Mouse (Mus musculus) kidney, postnatal 10 days (tissue): Measurements from ENCODE around the gene Cyp2e1.
A peak's percentile ranks its signal among the peaks of the same experiment; 100 is the strongest.
"Not testable (repeated sequence)": the region's sequence is repeated elsewhere in the genome, so short reads cannot be mapped to it uniquely, and the experiment has no call there.

Experiments used
- DNase-seq: peaks from one replicate; pipeline ENCODE4 v3.0.0; 2021; ENCODE audit warnings: mixed read lengths

Gene Cyp2e1

GRCm38 (mm10) chr7:140763447-140764020 is at the start of gene Cyp2e1:
Cyp2e1 (plus strand) TSS chr7:140763739.
- DNase-seq, result peak; percentile 24

DNA sequence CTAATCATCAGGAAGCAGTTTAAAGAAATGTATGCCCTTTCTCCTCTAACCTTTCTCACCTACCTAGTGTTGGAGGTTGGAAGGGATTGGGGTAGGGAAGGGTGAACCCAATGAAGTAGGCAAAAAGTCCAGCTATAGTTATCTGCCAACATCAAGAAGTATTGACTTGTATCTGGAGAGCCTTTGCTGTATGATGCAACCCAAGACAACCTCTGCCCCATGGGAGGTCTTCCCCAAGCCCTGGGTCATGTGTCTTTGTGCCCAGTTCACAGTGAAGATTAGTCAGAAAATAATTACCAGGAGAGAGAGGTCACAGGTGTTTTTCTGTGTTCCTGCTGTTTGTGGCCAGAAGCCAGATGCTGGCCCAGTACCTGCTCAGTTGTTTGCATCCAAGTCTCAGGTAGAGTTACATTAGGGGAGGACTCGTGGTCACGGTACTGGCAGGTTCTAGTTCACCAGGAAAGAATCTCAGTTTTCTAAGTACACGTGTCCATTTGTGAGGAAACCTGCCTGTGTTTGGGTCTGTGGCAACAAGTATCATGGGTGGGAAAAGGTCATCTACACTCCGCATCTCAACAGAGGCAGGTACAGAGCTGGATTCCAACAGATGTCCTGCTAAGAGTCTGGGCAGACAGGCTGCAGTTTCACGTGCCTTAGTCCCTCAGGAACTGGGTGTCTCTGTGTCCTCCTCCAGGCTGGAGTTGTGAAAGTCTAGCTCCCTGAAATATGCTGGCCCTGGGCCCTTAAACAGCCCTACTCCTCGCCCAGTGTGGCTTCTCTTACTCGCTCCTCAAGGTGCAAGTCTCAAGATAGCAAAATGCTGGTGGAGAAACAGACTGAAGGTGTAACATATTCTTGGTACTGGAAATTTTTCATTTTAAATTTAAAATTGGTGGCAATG is 46.1 kb upstream of the Cyp2e1 start:
- no peak for DNase-seq

DNA sequence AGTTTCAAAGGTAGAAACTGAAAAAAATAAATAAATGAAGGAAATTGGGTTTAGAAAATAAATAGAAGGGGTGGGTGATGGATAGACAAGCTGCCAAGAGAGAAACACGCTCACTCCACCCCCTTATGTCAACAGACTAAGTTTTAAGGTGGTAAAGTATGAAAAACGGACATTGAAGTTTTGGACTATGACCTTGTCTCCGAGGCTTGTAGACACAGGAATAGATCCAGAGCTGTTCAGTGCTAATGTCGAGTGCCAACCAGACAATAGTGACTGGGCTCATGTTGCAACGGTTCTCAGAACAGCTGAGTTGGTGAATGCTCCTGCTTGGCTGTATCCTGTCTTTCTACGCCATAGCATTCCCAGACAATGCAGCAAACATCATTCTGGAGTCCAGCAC is 42.4 kb upstream of the Cyp2e1 start:
- DNase-seq, result no peak

DNA sequence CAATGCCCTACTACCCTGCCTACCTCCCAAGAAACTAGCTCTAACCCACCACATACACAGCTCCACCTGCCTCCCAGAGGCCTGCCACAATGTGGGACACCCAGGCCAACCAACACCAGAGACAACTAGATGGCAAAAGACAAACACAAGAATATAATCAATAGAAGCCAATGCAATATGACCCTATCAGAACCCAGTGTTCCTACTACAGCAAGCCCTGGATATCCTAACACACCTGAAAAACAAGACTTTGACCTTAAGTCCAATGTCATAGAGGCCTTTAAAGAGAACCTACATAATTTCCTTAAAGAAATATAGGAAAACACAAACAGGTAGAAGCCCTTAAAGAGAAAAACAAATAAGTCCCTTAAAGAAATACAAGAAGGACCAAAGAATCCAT is 38.0 kb upstream of the Cyp2e1 start:
- DNase-seq, result no peak

GRCm38 (mm10) chr7:140733162-140733561 is 30.4 kb upstream of the Cyp2e1 start:
- DNase-seq, result no peak

- no peak for DNase-seq
Measured at GRCm38 (mm10) chr7:140747402-140747801, 16.1 kb upstream of the Cyp2e1 start.

DNA sequence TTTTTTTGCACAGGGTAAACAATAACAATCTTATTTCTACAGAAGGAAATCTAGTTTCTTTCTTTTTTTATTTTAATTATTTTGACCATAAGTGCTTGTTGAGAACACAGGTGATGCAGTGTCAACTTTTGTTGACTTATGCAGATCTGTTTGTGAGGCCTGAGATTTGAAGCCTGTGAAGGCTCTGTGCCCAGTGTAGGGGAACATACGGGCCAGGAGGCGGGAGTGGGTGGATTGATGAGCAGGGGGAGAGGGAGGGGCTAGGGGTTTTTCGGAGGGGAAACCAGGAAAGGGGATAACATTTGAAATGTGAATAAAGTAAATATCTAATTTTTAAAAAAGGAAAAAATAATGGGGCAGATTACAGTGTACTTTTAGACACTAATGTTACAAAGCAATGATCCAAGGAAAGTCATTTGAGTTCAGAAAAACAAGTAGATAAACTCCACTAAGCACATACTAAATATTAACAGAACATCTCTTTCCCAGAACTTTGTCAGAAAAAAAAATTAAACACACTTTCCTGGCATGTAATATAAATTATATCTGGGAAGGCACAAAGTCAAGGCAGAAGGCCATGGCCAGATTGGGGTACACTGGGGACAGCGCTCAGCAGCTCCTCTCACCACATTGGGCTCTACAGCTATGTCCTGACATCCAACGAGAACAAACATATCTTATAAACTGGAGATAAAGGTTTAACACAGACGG is 15.3 kb upstream of the Cyp2e1 start:
- DNase-seq, result no peak

DNA sequence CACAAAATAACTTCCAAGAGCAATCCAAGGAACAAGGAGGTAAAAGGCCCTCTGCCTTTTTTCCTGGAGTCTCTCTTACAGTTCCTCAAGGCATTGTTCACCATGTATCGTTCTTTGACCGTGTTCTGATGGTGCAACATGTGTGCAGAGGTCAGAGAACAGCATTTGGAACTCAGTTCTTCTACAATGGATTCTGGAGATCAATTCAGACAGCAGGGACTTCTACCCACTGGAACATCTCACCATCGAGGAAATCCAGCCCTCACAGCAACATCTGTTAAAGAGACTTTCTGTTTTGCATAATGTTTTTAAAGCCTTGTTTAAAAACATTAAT is 14.7 kb upstream of the Cyp2e1 start:
- no peak for DNase-seq

GRCm38 (mm10) chr7:140754556-140754955 is 9.0 kb upstream of the Cyp2e1 start:
- no peak for DNase-seq

- no peak for DNase-seq
Measured at GRCm38 (mm10) chr7:140756151-140756854, 7.2 kb upstream of the Cyp2e1 start.

DNA sequence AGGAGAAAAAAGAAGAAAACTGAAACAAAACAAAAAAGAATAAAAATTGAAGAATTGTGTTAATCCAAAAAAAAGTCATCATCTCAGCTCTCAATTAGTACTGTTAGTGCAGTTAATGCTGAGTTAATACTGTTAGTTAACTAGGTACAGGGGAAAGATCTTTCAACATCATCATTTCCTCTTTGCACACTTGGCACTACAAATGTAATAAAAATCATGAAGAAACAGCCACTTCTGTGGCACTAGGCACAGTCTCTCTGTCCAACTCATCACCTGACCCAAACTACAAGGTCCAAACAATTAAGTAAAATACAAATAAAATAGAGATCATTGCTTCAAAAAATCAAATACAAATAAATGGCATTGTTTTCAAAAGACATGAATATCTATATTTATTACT is 2.9 kb upstream of the Cyp2e1 start:
- DNase-seq, result no peak

DNA sequence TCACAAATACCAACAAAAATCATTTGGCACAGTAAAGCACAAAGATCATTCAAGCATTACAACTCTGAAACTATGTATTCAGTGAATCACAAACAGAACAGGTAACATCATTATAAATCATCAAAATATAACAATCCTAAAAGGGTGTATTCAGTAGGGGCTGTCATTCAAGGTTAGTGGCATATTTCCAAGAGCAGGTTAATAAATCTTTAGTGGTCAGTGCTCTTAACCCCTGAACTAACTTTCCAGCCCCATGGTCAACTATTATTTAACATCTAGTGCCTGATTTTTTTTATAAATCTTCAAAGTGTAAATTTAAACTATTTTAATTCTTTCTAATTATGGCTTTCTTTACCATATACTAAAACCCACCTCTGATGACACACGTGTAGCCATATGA is 1.9 kb downstream of the Cyp2e1 start:
- not testable (repeated sequence) for DNase-seq

DNA sequence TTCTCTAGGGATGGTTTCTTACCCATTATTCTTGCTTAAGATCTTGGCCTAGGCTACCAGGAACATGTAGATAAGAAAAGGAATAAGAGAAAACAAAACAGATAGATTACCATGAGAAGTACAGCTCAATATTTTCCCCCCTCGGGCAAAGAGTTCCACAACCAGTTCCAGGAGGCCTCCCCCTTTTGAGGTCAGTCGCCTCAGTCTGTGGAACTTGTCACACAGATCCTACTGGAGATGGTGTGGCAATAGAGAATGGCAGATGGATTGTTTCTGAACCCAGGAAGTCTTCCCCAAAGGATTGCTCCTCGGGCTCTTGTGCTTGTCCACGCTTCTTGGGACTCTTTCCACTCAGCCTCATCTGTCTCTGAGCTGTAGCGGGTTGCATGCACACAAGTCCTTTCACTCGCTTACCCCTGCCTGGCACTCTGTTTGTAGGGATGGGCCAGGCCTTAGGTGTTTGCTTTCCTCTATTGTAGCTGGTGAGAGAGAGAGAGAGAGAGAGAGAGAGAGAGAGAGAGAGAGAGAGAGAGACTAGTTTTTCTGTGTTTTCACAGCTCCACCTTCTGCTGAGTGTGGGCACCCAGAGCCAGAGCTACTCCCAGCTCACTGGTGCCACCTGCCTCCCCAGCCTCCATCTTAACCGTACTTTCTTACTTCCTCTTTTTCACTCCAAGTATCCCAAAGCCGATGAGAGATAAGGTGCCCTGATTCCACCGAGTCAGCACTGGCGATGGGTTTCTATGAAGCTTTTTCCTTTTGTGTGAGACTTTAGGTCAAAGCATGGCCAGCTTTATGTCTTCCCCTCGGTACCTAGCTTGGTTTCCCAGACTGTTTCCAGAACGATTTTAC is 2.6 kb downstream of the Cyp2e1 start:
- peak; percentile 8 for DNase-seq

DNA sequence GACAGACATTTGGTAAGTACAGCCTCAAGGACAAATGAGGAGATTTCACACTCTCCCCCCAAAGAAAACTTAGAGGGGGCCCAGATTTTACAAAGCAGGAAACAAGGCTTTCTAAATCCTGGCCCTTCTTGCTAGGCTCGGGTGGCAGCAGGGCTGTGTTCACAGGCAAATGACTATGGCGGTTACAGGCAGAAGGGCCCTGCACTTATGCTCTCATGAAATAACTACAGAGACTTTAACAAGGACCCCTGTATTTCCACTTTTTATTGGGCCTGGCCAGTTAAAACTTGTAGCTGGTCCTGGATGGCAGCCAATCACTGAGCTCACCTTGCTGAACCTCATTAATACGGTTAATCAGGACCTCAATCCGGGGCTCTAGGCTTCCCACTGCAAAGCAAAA is 17.0 kb downstream of the Cyp2e1 start:
- no peak for DNase-seq

- DNase-seq, result no peak
Measured at GRCm38 (mm10) chr7:140787406-140788052, 24.0 kb downstream of the Cyp2e1 start, which contains the start of gene Syce1. Syce1 (minus strand) TSS chr7:140787852.

DNA sequence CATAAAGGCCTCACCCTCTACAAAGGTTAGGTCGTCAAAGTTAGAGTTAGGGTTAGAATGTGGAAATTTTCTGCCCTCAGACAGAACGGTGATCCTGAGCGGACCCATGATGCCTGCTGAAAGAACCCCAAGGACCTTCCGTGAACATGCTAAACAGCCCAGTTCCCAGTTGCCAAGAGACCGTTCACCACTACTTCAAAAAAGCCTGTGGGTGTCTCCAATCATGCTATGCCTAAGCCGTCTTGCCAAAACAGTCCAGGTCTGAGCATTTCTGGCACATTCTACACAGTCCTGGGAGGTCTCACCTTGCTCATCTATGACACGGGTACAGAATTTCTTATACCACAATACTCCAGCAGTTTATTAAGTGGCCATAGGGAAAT is 24.5 kb downstream of the Cyp2e1 start:
- no peak for DNase-seq

DNA sequence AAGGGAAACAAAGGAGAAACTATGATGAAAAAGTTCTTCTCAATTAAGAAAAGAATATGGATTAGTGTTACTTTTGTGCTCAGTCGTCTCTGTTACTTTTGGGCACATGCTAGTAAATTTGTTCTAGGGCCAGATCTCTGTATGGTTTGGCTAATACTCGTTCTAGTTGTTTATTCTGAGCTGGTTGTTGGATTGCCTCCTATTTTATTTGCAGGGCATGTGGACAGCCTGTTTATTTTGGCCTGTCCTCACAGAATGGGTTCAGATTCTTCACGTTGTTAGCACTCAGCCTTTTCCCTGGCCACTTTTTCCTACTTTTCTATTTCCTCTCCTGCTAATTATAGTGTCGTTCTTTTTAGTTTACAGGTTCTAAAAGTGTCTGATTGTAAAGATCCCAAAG is 30.0 kb downstream of the Cyp2e1 start:
- DNase-seq, result no peak

- DNase-seq, result no peak
Measured at GRCm38 (mm10) chr7:140797619-140798018, 34.1 kb downstream of the Cyp2e1 start.

DNA sequence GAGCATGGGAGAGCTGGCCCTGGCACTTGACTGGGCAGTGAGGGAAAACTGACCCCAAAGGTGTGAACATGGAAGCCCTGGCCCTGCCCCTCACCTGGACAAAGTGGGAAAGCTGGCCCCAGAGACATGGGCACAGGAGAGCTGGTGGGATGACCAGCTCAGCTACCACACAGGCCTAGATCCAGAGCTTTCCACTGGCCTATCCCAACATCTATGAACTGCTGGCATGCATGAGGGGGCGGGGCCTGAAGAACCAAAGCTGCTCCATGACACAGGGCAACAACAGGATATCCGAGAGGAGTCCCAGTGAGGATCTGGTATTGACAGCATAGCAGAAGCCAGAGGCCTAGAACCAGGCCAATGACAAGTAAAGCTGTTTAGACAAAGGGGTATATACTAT is 34.7 kb downstream of the Cyp2e1 start:
- DNase-seq, result no peak

DNA sequence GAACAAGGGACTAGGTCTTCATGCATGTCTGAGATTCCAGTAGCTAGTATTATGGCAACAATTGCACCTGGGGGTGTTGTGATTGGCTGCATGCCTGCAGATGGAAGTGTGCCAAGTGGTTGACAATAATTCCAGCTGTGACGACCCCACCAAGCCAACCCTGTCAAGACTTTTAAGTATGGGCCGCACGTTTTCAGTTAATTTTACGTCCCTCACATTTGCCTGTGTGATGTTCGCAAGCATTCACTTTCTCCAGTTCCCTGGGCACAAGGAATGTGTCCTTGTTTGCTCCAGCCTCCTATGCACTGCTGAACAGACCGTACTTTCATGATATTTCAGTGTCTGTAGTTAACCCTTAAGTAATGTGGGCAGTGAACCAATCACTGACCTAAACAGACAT is 39.1 kb downstream of the Cyp2e1 start:
- peak; percentile 70 for DNase-seq

DNA sequence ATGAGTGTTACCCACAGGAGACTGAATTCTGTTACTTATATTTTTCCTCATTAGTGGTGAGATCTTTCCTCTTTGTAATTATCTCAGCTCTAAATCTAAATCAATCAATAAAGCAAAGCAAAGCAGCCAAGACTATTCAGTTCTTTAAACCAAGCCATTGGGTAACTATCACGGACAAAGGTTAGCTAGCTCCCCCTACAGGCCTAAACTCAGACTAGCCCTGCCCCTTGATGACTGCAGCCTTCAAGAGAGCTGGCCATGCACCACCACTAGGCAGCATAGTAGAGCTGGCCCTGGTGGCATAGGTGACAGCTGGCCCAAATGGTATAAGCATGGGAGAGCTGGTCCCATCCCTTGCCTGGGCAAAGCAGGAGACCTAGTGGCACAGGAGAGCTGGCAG is 42.2 kb downstream of the Cyp2e1 start:
- DNase-seq, result peak; percentile 70

GRCm38 (mm10) chr7:140810496-140810895 is 47.0 kb downstream of the Cyp2e1 start:
- no peak for DNase-seq
